Mouse (Mus musculus) liver, adult 2 months (tissue): ENCODE data around the gene Atp8a2.

ENCODE experiments used
- CTCF ChIP-seq: fragments of 200-500 bp; IDR thresholded peaks from 2 replicates; pipeline ENCODE4 v1.5.1; 2011; ENCODE audit warnings: low read depth, low read length, control low read depth
- POLR2A ChIP-seq: fragments of 200-500 bp; IDR thresholded peaks from 2 replicates; pipeline ENCODE4 v1.6.1; 2011; ENCODE audit warnings: low read length, control low read depth; ENCODE audit not compliant: insufficient read depth; ENCODE audit errors: extremely low read depth

GRCm38 (mm10) chr14:59928781-59929180 lies 268.2 kb downstream of the Atp8a2 start:
- no peak for TF ChIP-seq CTCF
- no peak for TF ChIP-seq POLR2A
